Mouse (Mus musculus) CH12.LX (cell line): ENCODE data around the gene Hist1h2be. TPM values are rescaled to one million over a fixed set of nuclear protein-coding genes. Genes with fewer than 3 reads are reported as not detected.
A peak's percentile ranks its signal among the peaks of the same experiment; 100 is the strongest.
"Not testable (repeated sequence)": the region's sequence is repeated elsewhere in the genome, so short reads cannot be mapped to it uniquely, and the experiment has no call there.

Source experiments
- DNase-seq: peaks from one replicate; pipeline ENCODE4 v3.0.0-alpha.2; 2013; ENCODE audit errors: extremely low read depth
- H3K27ac ChIP-seq: 2 replicates; pipeline ENCODE4 v1.5.1; 2012; ENCODE audit warnings: low read depth, mild to moderate bottlenecking, control low read depth, moderate library complexity; ENCODE audit not compliant: insufficient read depth
- H3K27me3 ChIP-seq: replicated peaks from 2 replicates; pipeline ENCODE3; 2012; ENCODE audit warnings: inconsistent platforms
- H3K36me3 ChIP-seq, 2 experiments: replicated peaks in 1 of 2; 2 replicates each; pipeline versions ENCODE3 to v1.6.1; 2012; ENCODE audit warnings: inconsistent platforms in 1 of 2, low read length in 1 of 2, mild to moderate bottlenecking in 1 of 2, mixed read lengths in 1 of 2, moderate library complexity in 1 of 2; ENCODE audit not compliant: control insufficient read depth in 1 of 2, insufficient read depth in 1 of 2
- H3K4me1 ChIP-seq, 2 experiments: 2 replicates each; pipeline ENCODE4 v1.6.1; 2012; ENCODE audit warnings: inconsistent platforms in 1 of 2, moderate library complexity in 1 of 2; ENCODE audit not compliant: insufficient read depth in 2 of 2, control insufficient read depth in 1 of 2
- H3K4me2 ChIP-seq: 2 replicates; pipeline ENCODE4 v1.6.1; 2012; ENCODE audit warnings: low read depth, mild to moderate bottlenecking, control low read depth; ENCODE audit not compliant: poor library complexity, insufficient read depth, severe bottlenecking
- H3K4me3 ChIP-seq, 3 experiments: fragments of 150-350 bp in 1 of 3; sonication (generic) in 1 of 3; replicated peaks in 1 of 3; 2 replicates each; pipeline versions ENCODE3 to v1.5.1; 2011 to 2012; ENCODE audit warnings: low read depth in 2 of 3, low read length in 2 of 3, mild to moderate bottlenecking in 2 of 3, moderate library complexity in 2 of 3, control low read depth in 1 of 3, improper control_type of control experiment in 1 of 3, inconsistent platforms in 1 of 3, mixed read lengths in 1 of 3; ENCODE audit not compliant: poor library complexity in 1 of 3
- H3K79me2 ChIP-seq: replicated peaks from 2 replicates; pipeline ENCODE4 v1.6.1; 2012; ENCODE audit warnings: mild to moderate bottlenecking, moderate library complexity; ENCODE audit not compliant: control insufficient read depth, poor library complexity, insufficient read depth, severe bottlenecking; ENCODE audit errors: extremely low read depth
- H3K9ac ChIP-seq: 2 replicates; pipeline ENCODE4 v1.6.1; 2012; ENCODE audit warnings: low read depth, mild to moderate bottlenecking, control low read depth, moderate library complexity; ENCODE audit not compliant: insufficient read depth
- H3K9me3 ChIP-seq: replicated peaks from 2 replicates; pipeline ENCODE3; 2012; ENCODE audit warnings: low read length, inconsistent platforms, mixed read lengths
- BHLHE40 ChIP-seq: IDR thresholded peaks from 2 replicates; pipeline ENCODE4 v1.6.1; 2011; ENCODE audit warnings: mild to moderate bottlenecking, low read depth, low read length, improper control_type of control experiment
- CHD1 ChIP-seq: IDR thresholded peaks from 2 replicates; pipeline ENCODE4 v1.6.1; 2012; ENCODE audit warnings: low read depth, low read length, improper control_type of control experiment, inconsistent platforms
- CHD2 ChIP-seq: IDR thresholded peaks from 2 replicates; pipeline ENCODE4 v1.6.1; 2011; ENCODE audit warnings: low read length, improper control_type of control experiment
- CTCF ChIP-seq, 2 experiments: IDR thresholded peaks in 1 of 2; conservative IDR thresholded peaks in 1 of 2; 2 replicates each; pipeline ENCODE4 v1.5.1; 2011 to 2012; ENCODE audit warnings: low read depth in 2 of 2, low read length in 2 of 2, improper control_type of control experiment in 1 of 2, inconsistent platforms in 1 of 2, mild to moderate bottlenecking in 1 of 2, moderate library complexity in 1 of 2
- E2F4 ChIP-seq: IDR thresholded peaks from 2 replicates; pipeline ENCODE4 v1.6.1; 2011; ENCODE audit warnings: low read depth, low read length, improper control_type of control experiment; ENCODE audit not compliant: insufficient replicate concordance
- ELF1 ChIP-seq: IDR thresholded peaks from 2 replicates; pipeline ENCODE4 v1.6.1; 2014; ENCODE audit warnings: low read depth, mild to moderate bottlenecking, inconsistent platforms, low read length, improper control_type of control experiment
- EP300 ChIP-seq: IDR thresholded peaks from 2 replicates; pipeline ENCODE4 v1.6.1; 2011; ENCODE audit warnings: low read length, improper control_type of control experiment
- ETS1 ChIP-seq: conservative IDR thresholded peaks from 2 replicates; pipeline ENCODE4 v1.6.1; 2012; ENCODE audit warnings: low read depth, mild to moderate bottlenecking, inconsistent platforms, low read length, improper control_type of control experiment, moderate library complexity
- GABPA ChIP-seq: IDR thresholded peaks from 2 replicates; pipeline ENCODE4 v1.6.1; 2012; ENCODE audit warnings: low read depth, low read length, improper control_type of control experiment, inconsistent platforms; ENCODE audit not compliant: insufficient replicate concordance
- HCFC1 ChIP-seq: IDR thresholded peaks from 2 replicates; pipeline ENCODE4 v1.6.1; 2012; ENCODE audit warnings: low read depth, mild to moderate bottlenecking, inconsistent platforms, low read length, improper control_type of control experiment
- IRF4 ChIP-seq: IDR thresholded peaks from 2 replicates; pipeline ENCODE4 v1.6.1; 2014; ENCODE audit warnings: low read depth, mild to moderate bottlenecking, inconsistent platforms, low read length, improper control_type of control experiment
- JUN ChIP-seq: IDR thresholded peaks from 2 replicates; pipeline ENCODE4 v1.6.1; 2011; ENCODE audit warnings: low read depth, mild to moderate bottlenecking, low read length, improper control_type of control experiment, moderate library complexity; ENCODE audit not compliant: insufficient read depth
- JUND ChIP-seq: conservative IDR thresholded peaks from 2 replicates; pipeline ENCODE4 v1.6.1; 2011; ENCODE audit warnings: low read depth, low read length, improper control_type of control experiment
- KAT2A ChIP-seq: IDR thresholded peaks from 2 replicates; pipeline ENCODE4 v1.6.1; 2012; ENCODE audit warnings: low read length, improper control_type of control experiment, inconsistent platforms; ENCODE audit not compliant: insufficient replicate concordance
- MAFK ChIP-seq: IDR thresholded peaks from 2 replicates; pipeline ENCODE4 v1.6.1; 2011; ENCODE audit warnings: low read length, improper control_type of control experiment; ENCODE audit not compliant: insufficient replicate concordance
- MAX ChIP-seq: IDR thresholded peaks from 2 replicates; pipeline ENCODE4 v1.6.1; 2011; ENCODE audit warnings: low read length, improper control_type of control experiment
- MAZ ChIP-seq: IDR thresholded peaks from 2 replicates; pipeline ENCODE4 v1.6.1; 2012; ENCODE audit warnings: low read depth, mild to moderate bottlenecking, inconsistent platforms, low read length, improper control_type of control experiment, moderate library complexity
- MEF2A ChIP-seq: IDR thresholded peaks from 2 replicates; pipeline ENCODE4 v1.6.1; 2014; ENCODE audit warnings: low read depth, mild to moderate bottlenecking, inconsistent platforms, low read length, improper control_type of control experiment, borderline replicate concordance
- MXI1 ChIP-seq: IDR thresholded peaks from 2 replicates; pipeline ENCODE4 v1.6.1; 2011; ENCODE audit warnings: mild to moderate bottlenecking, low read depth, low read length, improper control_type of control experiment
- MYC ChIP-seq: IDR thresholded peaks from 2 replicates; pipeline ENCODE4 v1.6.1; 2011; ENCODE audit warnings: low read depth, mild to moderate bottlenecking, improper control_type of control experiment, low read length
- NELFE ChIP-seq: IDR thresholded peaks from 2 replicates; pipeline ENCODE4 v1.6.1; 2011; ENCODE audit warnings: low read depth, low read length, improper control_type of control experiment
- NRF1 ChIP-seq: IDR thresholded peaks from 2 replicates; pipeline ENCODE4 v1.6.1; 2014; ENCODE audit warnings: low read depth, mild to moderate bottlenecking, inconsistent platforms, low read length, improper control_type of control experiment, moderate library complexity
- PAX5 ChIP-seq: IDR thresholded peaks from 2 replicates; pipeline ENCODE4 v1.6.1; 2012; ENCODE audit warnings: low read length, inconsistent platforms, mixed read lengths
- POLR2A ChIP-seq: IDR thresholded peaks from 2 replicates; pipeline ENCODE4 v1.6.1; 2011; ENCODE audit warnings: low read depth, mild to moderate bottlenecking, improper control_type of control experiment, low read length
- POLR2AphosphoS2 ChIP-seq: IDR thresholded peaks from 2 replicates; pipeline ENCODE4 v1.6.1; 2011; ENCODE audit warnings: low read depth, low read length, improper control_type of control experiment
- RAD21 ChIP-seq: IDR thresholded peaks from 2 replicates; pipeline ENCODE4 v1.6.1; 2011; ENCODE audit warnings: low read depth, mild to moderate bottlenecking, low read length, improper control_type of control experiment, moderate library complexity
- RCOR1 ChIP-seq: conservative IDR thresholded peaks from 2 replicates; pipeline ENCODE4 v1.6.1; 2012; ENCODE audit warnings: low read depth, mild to moderate bottlenecking, inconsistent platforms, low read length, improper control_type of control experiment
- SIN3A ChIP-seq: IDR thresholded peaks from 2 replicates; pipeline ENCODE4 v1.6.1; 2012; ENCODE audit warnings: low read length, improper control_type of control experiment, inconsistent platforms
- SMC3 ChIP-seq: IDR thresholded peaks from 2 replicates; pipeline ENCODE4 v1.6.1; 2011; ENCODE audit warnings: low read depth, low read length, improper control_type of control experiment
- TBP ChIP-seq: conservative IDR thresholded peaks from 2 replicates; pipeline ENCODE4 v1.6.1; 2011; ENCODE audit warnings: low read depth, low read length, improper control_type of control experiment
- TCF12 ChIP-seq: IDR thresholded peaks from 2 replicates; pipeline ENCODE4 v1.6.1; 2014; ENCODE audit warnings: low read depth, mild to moderate bottlenecking, inconsistent platforms, low read length, improper control_type of control experiment
- UBTF ChIP-seq: IDR thresholded peaks from 2 replicates; pipeline ENCODE4 v1.6.1; 2012; ENCODE audit warnings: low read depth, mild to moderate bottlenecking, inconsistent platforms, low read length, improper control_type of control experiment, moderate library complexity
- USF1 ChIP-seq: IDR thresholded peaks from 2 replicates; pipeline ENCODE4 v1.6.1; 2014; ENCODE audit warnings: low read depth, mild to moderate bottlenecking, inconsistent platforms, low read length, improper control_type of control experiment
- USF2 ChIP-seq: conservative IDR thresholded peaks from 2 replicates; pipeline ENCODE4 v1.6.1; 2011; ENCODE audit warnings: low read depth, low read length, improper control_type of control experiment
- ZC3H11A ChIP-seq: IDR thresholded peaks from 2 replicates; pipeline ENCODE4 v1.6.1; 2012; ENCODE audit warnings: low read depth, mild to moderate bottlenecking, inconsistent platforms, low read length, improper control_type of control experiment
- ZKSCAN1 ChIP-seq: IDR thresholded peaks from 2 replicates; pipeline ENCODE4 v1.6.1; 2012; ENCODE audit warnings: low read depth, inconsistent platforms, low read length, improper control_type of control experiment, borderline replicate concordance
- ZMIZ1 ChIP-seq: IDR thresholded peaks from 2 replicates; pipeline ENCODE4 v1.6.1; 2012; ENCODE audit warnings: low read depth, mild to moderate bottlenecking, inconsistent platforms, low read length, improper control_type of control experiment
- ZNF384 ChIP-seq: IDR thresholded peaks from 2 replicates; pipeline ENCODE4 v1.6.1; 2012; ENCODE audit warnings: low read depth, low read length, improper control_type of control experiment, inconsistent platforms
- dilution Hi-C: fragments of 300-500 bp; cut with MboI; formaldehyde crosslinking; loops from 2 replicates; pipeline ENCODE4 v1.14.3; 2020; ENCODE audit warnings: low sequenced_read_pairs; ENCODE audit not compliant: extremely low pct_unique_long_range_greater_than_20kb, extremely low pct_ligation_motif_present
- in situ Hi-C: fragments of 300-500 bp; cut with MboI; formaldehyde crosslinking; loops from 3 replicates; pipeline ENCODE4 v1.14.3; 2019; ENCODE audit warnings: low sequenced_read_pairs, low pct_ligation_motif_present, low pct_unique_long_range_greater_than_20kb, mixed read lengths
- polyA plus RNA-seq: library from polyadenylated mRNA; unstranded; fragments of >175 nt; gene quantifications from 2 replicates; pipeline ENCODE4 v1.2.1, GENCODE M21; 2012; ENCODE audit warnings: low read depth; ENCODE audit not compliant: insufficient read length
- total RNA-seq, 2 experiments: library from RNA; depleted of rRNA; stranded (reverse); fragments of 300-350 nt in 1 of 2; fragments of >200 nt in 1 of 2; gene quantifications; 2 replicates each; pipeline ENCODE4 v1.2.3; 2012 to 2014

Gene Hist1h2be
- total and polyA plus RNA-seq, 3 experiments = 0.70 to 282 (median 4.7) TPM

DNA sequence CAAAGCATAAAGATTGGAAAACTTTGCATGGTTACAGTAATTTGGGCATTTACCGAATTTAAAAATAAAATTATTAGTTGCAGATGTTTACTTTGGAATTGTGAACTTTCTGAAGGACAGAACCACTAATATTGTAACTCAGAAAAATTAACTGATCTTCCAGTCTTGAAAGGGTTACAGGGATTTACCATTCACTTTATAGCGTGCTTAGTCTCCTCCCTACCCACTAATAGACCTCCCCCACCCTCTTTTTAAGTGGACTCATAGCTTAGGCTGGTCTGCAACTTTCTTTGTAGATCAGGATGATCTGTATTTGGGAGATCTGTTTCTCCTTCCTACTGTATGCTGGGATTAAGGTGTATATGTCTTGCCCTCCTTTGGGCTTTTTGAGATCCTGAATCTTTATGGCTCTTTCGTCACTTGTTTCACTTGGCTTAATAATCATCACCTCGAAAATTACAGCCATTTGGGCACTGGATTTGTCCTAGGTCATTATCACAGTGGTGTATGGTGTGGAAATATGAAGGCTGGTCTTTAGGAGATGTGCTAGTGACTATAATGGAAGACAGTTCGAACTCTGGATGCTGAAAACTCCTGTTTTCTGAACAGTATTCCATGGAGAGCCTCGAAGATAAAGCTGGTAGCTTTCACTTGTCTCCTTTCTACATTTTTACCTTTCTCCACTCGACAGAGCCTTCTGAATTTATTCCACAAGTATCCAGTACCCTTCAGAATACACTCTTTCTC lies 84.7 kb downstream of the Hist1h2be start:
- dilution Hi-C loops = no loop called here
- H3K27ac ChIP-seq = peak overlapping the region; percentile 80

GRCm38 (mm10) chr13:23535137-23536075 lies 85.5 kb downstream of the Hist1h2be start, which contains the start of gene Hist1h3g:
Gene Hist1h3g, plus strand, starts transcription at chr13:23535422.
- Histone ChIP-seq H3K27ac (peak within 1 kb of the TSS; percentile 93), H3K4me3 (peak within 1 kb of the TSS; percentile 49 to 70 (median 55)), H3K4me1 (peaks cover 9 to 51% of the 10 kb centered on the region in 2 experiments; a peak in 3 of 4 replicates), H3K4me2 (peak within 1 kb of the TSS; percentile 98), H3K9ac (peak within 1 kb of the TSS; percentile 100)
- H3K79me2 ChIP-seq, H3K9me3 ChIP-seq, H3K27me3 ChIP-seq, dilution Hi-C loops, H3K36me3 ChIP-seq, in situ Hi-C loops: not testable (repeated sequence)
- peak; percentile 98 for DNase-seq
- peak; percentile 87; the same call in 1 of the 2 replicates for TF ChIP-seq TCF12
- TF ChIP-seq CHD1 = peak; percentile 95; the same call in 1 of the 2 replicates
- TF ChIP-seq MAZ = 0 out of 2 replicates have a peak, but pooled peaks have one; percentile 13
- TF ChIP-seq TBP = peak; percentile 98
- peak; percentile 18 for TF ChIP-seq USF2
- TF ChIP-seq RCOR1 = 0 out of 2 replicates have a peak, but pooled peaks have one; percentile 68
- TF ChIP-seq POLR2A = peak; percentile 97
- peak; percentile 77 for TF ChIP-seq MYC
- peak; percentile 31; the same call in 1 of the 2 replicates for TF ChIP-seq IRF4
- TF ChIP-seq MXI1 = 0 out of 2 replicates have a peak, but pooled peaks have one; percentile 25
- peak; percentile 99 for TF ChIP-seq ZMIZ1
- TF ChIP-seq NRF1 = peak; percentile 85
- peak; percentile 48 for TF ChIP-seq HCFC1

More for the DNA sequence above, 84.7 kb downstream of the Hist1h2be start:
- Histone ChIP-seq H3K4me3 (peak overlapping the region; percentile 49 to 58 (median 55)), H3K9me3 (no peaks in the 10 kb centered on the region), H3K36me3 (no peaks in the 10 kb centered on the region), H3K9ac (peak overlapping the region; percentile 95), H3K4me2 (peak overlapping the region; percentile 93), H3K4me1 (peaks cover 9 to 57% of the 10 kb centered on the region in 2 experiments; a peak in 3 of 4 replicates), H3K79me2 (no peaks in the 10 kb centered on the region), H3K27me3 (no peaks in the 10 kb centered on the region)
- peak; percentile 86 for TF ChIP-seq POLR2AphosphoS2
- TF ChIP-seq ZC3H11A = no peak
- no peak for TF ChIP-seq PAX5
- no peak for TF ChIP-seq USF1
- TF ChIP-seq ZMIZ1 = peak; percentile 93; the same call in 1 of the 2 replicates
- no peak for TF ChIP-seq E2F4
- TF ChIP-seq MYC = 0 out of 2 replicates have a peak, but pooled peaks have one; percentile 2
- peak; percentile 54; the same call in 1 of the 2 replicates for TF ChIP-seq POLR2A
- TF ChIP-seq BHLHE40 = no peak
- no peak for TF ChIP-seq NRF1
- TF ChIP-seq HCFC1 = no peak; the same call in 1 of the 2 replicates
- TF ChIP-seq CHD1 = no peak
- no peak for TF ChIP-seq RAD21
- TF ChIP-seq NELFE = no peak
- TF ChIP-seq RCOR1 = peak; percentile 21; the same call in 1 of the 2 replicates
- TF ChIP-seq SMC3 = no peak
- no peak for TF ChIP-seq ZNF384
- no peak for TF ChIP-seq EP300
- TF ChIP-seq MEF2A = no peak
- TF ChIP-seq ELF1 = no peak
- no peak for TF ChIP-seq CHD2
- no peak for TF ChIP-seq ETS1
- TF ChIP-seq CTCF (conservative IDR thresholded peaks at IDR 0.05 in 1 of 2, IDR thresholded peaks at IDR 0.05 in 1 of 2; ENCODE audit: low read depth in 2 of 2, low read length in 2 of 2) = no peak
- no peak for TF ChIP-seq TCF12
- TF ChIP-seq MXI1 = no peak
- no peak for TF ChIP-seq MAFK
- no peak for TF ChIP-seq KAT2A
- no peak for TF ChIP-seq ZKSCAN1
- no peak for TF ChIP-seq MAZ
- TF ChIP-seq IRF4 = no peak
- no peak; the same call in 1 of the 2 replicates for TF ChIP-seq MAX
- TF ChIP-seq TBP = 0 out of 2 replicates have a peak, but pooled peaks have one; percentile 4
- 0 out of 2 replicates have a peak, but pooled peaks have one; percentile 57 for TF ChIP-seq SIN3A
- no peak for TF ChIP-seq GABPA
- no peak for TF ChIP-seq USF2
- no peak for TF ChIP-seq UBTF
- TF ChIP-seq JUND = no peak; the same call in 1 of the 2 replicates
- no peak for TF ChIP-seq JUN
- DNase-seq = no peak
- in situ Hi-C loops = no loop called here
